Mouse (Mus musculus) lung, embryonic 14.5 days (tissue): ENCODE data around the gene Sct. TPM values are rescaled to one million over a fixed set of nuclear protein-coding genes. Genes with fewer than 3 reads are reported as not detected.
A peak's percentile ranks its signal among the peaks of the same experiment; 100 is the strongest.

Experiments used
- ATAC-seq: fragments of 200-750 bp; cut with Nextera tagmentation; 2 replicates; pipeline ENCODE4 v1.8.0; 2017; ENCODE audit warnings: mild to moderate bottlenecking, moderate TSS enrichment, moderate library complexity; ENCODE audit not compliant: insufficient read depth
- DNase-seq: peaks from one replicate; pipeline ENCODE4 v3.0.0-alpha.2; 2015
- H3K27ac ChIP-seq: fragments of 300-500 bp; sonication (generic); 2 replicates; pipeline ENCODE4 v1.5.1; 2014; ENCODE audit warnings: low read depth, mild to moderate bottlenecking, moderate library complexity
- H3K27me3 ChIP-seq: fragments of 300-500 bp; sonication (generic); 2 replicates; pipeline ENCODE4 v1.6.1; 2014; ENCODE audit warnings: low read length, control low read depth; ENCODE audit not compliant: insufficient read depth
- H3K36me3 ChIP-seq: fragments of 300-500 bp; sonication (generic); 2 replicates; pipeline ENCODE4 v1.6.1; 2014; ENCODE audit warnings: control low read depth; ENCODE audit not compliant: insufficient read depth
- H3K4me1 ChIP-seq: fragments of 300-500 bp; sonication (generic); 2 replicates; pipeline ENCODE4 v1.6.1; 2014; ENCODE audit warnings: antibody characterized with exemption, control low read depth; ENCODE audit not compliant: insufficient read depth
- H3K4me2 ChIP-seq: fragments of 300-500 bp; sonication (generic); 2 replicates; pipeline ENCODE4 v1.6.1; 2014; ENCODE audit warnings: mild to moderate bottlenecking
- H3K4me3 ChIP-seq: fragments of 300-500 bp; sonication (generic); 2 replicates; pipeline ENCODE4 v1.5.1; 2014; ENCODE audit warnings: low read depth, low read length
- H3K9ac ChIP-seq: fragments of 300-500 bp; sonication (generic); 2 replicates; pipeline ENCODE4 v1.6.1; 2014
- H3K9me3 ChIP-seq: fragments of 300-500 bp; sonication (generic); 2 replicates; pipeline ENCODE4 v1.6.1; 2016; ENCODE audit warnings: low read depth, low read length, control low read depth
- CTCF ChIP-seq: IDR thresholded peaks from 2 replicates; pipeline ENCODE4 v1.5.1; 2016; ENCODE audit warnings: antibody characterized with exemption, low read depth
- WGBS: fragments of 180-500 bp; shearing (Covaris S2); extraction: QIAGEN DNeasy Blood & Tissue Kit; methylation state at CpG from one replicate; pipeline ENCODE4 v1.1.7; 2014; 5-methylcytosine and 5-hydroxymethylcytosine counted together
- polyA plus RNA-seq: library from polyadenylated mRNA; unstranded; fragments of >200 nt; fragmentation: Nextera tagmentation; extraction: Ambion mirVana; gene quantifications from 2 replicates; pipeline ENCODE4 v1.2.1, GENCODE M21; 2014

The Sct gene
- polyA plus RNA-seq, 1 experiment from 2014 or later = 5.1 TPM

- Histone ChIP-seq H3K4me3 (no peak overlapping the region), H3K4me1 (no peaks in the 10 kb centered on the region), H3K9ac (no peak overlapping the region), H3K36me3 (peaks cover 95% of the 10 kb centered on the region), H3K9me3 (no peaks in the 10 kb centered on the region), H3K27ac (no peak overlapping the region), H3K4me2 (no peak overlapping the region), H3K27me3 (no peaks in the 10 kb centered on the region)
- 71% methylated on average over 1 of the region's 1 CpGs for WGBS
- no peak for ATAC-seq
- no peak for DNase-seq
- no peak for TF ChIP-seq CTCF
Measured at GRCm38 (mm10) chr7:141317619-141318132, 38.7 kb upstream of the Sct start.

- Histone ChIP-seq H3K4me3 (no peak overlapping the region), H3K9ac (no peak overlapping the region), H3K36me3 (peaks cover 95% of the 10 kb centered on the region), H3K27ac (no peak overlapping the region), H3K9me3 (no peaks in the 10 kb centered on the region), H3K4me2 (no peak overlapping the region), H3K4me1 (no peaks in the 10 kb centered on the region), H3K27me3 (no peaks in the 10 kb centered on the region)
- ATAC-seq (no peak), DNase-seq (peak; percentile 57)
- TF ChIP-seq CTCF = peak; percentile 63
- 71% methylated on average over 5 of the region's 5 CpGs for WGBS
Measured at GRCm38 (mm10) chr7:141315974-141316373, 37.0 kb upstream of the Sct start.

GRCm38 (mm10) chr7:141315076-141315475, 36.1 kb upstream of the Sct start:
- no peak for TF ChIP-seq CTCF
- Histone ChIP-seq H3K36me3 (peaks cover 95% of the 10 kb centered on the region), H3K4me1 (no peaks in the 10 kb centered on the region), H3K27me3 (no peaks in the 10 kb centered on the region), H3K9ac (no peak overlapping the region), H3K4me2 (no peak overlapping the region), H3K9me3 (no peaks in the 10 kb centered on the region), H3K4me3 (no peak overlapping the region), H3K27ac (no peak overlapping the region)
- no peak for ATAC-seq
- no peak for DNase-seq
- 85% methylated on average over 8 of the region's 8 CpGs for WGBS

GRCm38 (mm10) chr7:141314416-141314815, 35.5 kb upstream of the Sct start:
- Histone ChIP-seq H3K27me3 (no peaks in the 10 kb centered on the region), H3K9ac (no peak overlapping the region), H3K4me3 (no peak overlapping the region), H3K27ac (no peak overlapping the region), H3K4me1 (no peaks in the 10 kb centered on the region), H3K36me3 (peaks cover 96% of the 10 kb centered on the region), H3K9me3 (no peaks in the 10 kb centered on the region), H3K4me2 (no peak overlapping the region)
- TF ChIP-seq CTCF = no peak
- DNase-seq = no peak
- no peak for ATAC-seq
- whole genome bisulfite sequencing = 92% methylated on average over 2 of the region's 2 CpGs

- H3K4me1 ChIP-seq = no peaks in the 10 kb centered on the region
- no peak overlapping the region for H3K9ac ChIP-seq
- DNase-seq (no peak), ATAC-seq (no peak)
- WGBS = 86% methylated on average over 4 of the region's 4 CpGs
- no peaks in the 10 kb centered on the region for H3K27me3 ChIP-seq
- H3K36me3 ChIP-seq = peaks cover 97% of the 10 kb centered on the region
- H3K4me2 ChIP-seq = no peak overlapping the region
- H3K27ac ChIP-seq = no peak overlapping the region
- TF ChIP-seq CTCF = no peak
- no peaks in the 10 kb centered on the region for H3K9me3 ChIP-seq
- no peak overlapping the region for H3K4me3 ChIP-seq
Measured at GRCm38 (mm10) chr7:141304537-141304936, 25.6 kb upstream of the Sct start.

GRCm38 (mm10) chr7:141302702-141303268, 23.9 kb upstream of the Sct start:
- H3K9me3 ChIP-seq = no peaks in the 10 kb centered on the region
- ATAC-seq = no peak
- DNase-seq = no peak
- H3K4me3 ChIP-seq = no peak overlapping the region
- TF ChIP-seq CTCF = no peak
- H3K27ac ChIP-seq = no peak overlapping the region
- peaks cover 92% of the 10 kb centered on the region for H3K36me3 ChIP-seq
- no peaks in the 10 kb centered on the region for H3K27me3 ChIP-seq
- no peak overlapping the region for H3K9ac ChIP-seq
- H3K4me2 ChIP-seq = no peak overlapping the region
- no peaks in the 10 kb centered on the region for H3K4me1 ChIP-seq
- 77% methylated on average over 1 of the region's 1 CpGs for WGBS

GRCm38 (mm10) chr7:141301386-141301785, 22.5 kb upstream of the Sct start:
- no peaks in the 10 kb centered on the region for H3K27me3 ChIP-seq
- WGBS = 94% methylated on average over 9 of the region's 9 CpGs
- ATAC-seq = no peak

More at GRCm38 (mm10) chr7:141301386-141301785, 22.5 kb upstream of the Sct start:
- TF ChIP-seq CTCF = no peak
- H3K4me2 ChIP-seq = no peak overlapping the region
- no peaks in the 10 kb centered on the region for H3K9me3 ChIP-seq
- DNase-seq = no peak
- no peaks in the 10 kb centered on the region for H3K4me1 ChIP-seq
- peaks cover 91% of the 10 kb centered on the region for H3K36me3 ChIP-seq
- no peak overlapping the region for H3K4me3 ChIP-seq
- H3K27ac ChIP-seq = no peak overlapping the region
- H3K9ac ChIP-seq = no peak overlapping the region
